Mouse (Mus musculus) gastrocnemius, postnatal 14 days (tissue): ENCODE measurements around the gene H2-Ob. TPM values are rescaled to one million over a fixed set of nuclear protein-coding genes. Genes with fewer than 3 reads are reported as not detected.
A peak's percentile ranks its signal among the peaks of the same experiment; 100 is the strongest.
"Not testable (repeated sequence)": the region's sequence is repeated elsewhere in the genome, so short reads cannot be mapped to it uniquely, and the experiment has no call there.

Experiments used
- DNase-seq: peaks from one replicate; pipeline ENCODE4 v3.0.0; 2021; ENCODE audit warnings: mixed read lengths
- intact Hi-C: fragments of 180-260 bp; cut with DNase I; formaldehyde crosslinking; loops from one replicate; pipeline ENCODE4 v1.15.1; 2025; ENCODE audit warnings: low total_unique reads
- total RNA-seq, 2 experiments: library from RNA; stranded (reverse); gene quantifications; 2 replicates each; pipeline ENCODE4 v1.2.3; 2021

H2-Ob gene
- total RNA-seq, 2 experiments from 2014 or later, result 0.13 TPM; not detected in 1

DNA sequence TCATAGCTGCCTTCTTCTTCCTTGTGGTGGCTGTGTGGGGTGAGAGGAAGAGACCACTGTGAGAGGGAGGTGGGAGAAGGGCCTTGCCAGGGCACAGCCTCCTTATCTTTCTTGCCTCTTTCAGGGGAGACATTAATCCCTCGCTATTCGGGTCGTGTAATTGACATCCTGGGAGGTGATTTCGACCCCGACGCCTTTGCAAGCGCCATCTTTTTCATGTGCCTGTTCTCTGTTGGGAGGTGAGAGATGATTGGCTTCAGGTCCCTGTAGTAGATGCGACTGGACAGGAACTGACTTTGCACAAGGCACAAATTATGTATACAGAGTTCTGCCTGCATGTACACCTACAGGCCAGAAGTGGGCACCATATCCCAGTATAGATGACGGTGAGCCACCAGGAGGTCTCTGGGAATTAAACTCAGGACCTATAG is 32.9 kb upstream of the H2-Ob start:
- DNase-seq, result no peak
- intact Hi-C loops, result no loop called here

DNA sequence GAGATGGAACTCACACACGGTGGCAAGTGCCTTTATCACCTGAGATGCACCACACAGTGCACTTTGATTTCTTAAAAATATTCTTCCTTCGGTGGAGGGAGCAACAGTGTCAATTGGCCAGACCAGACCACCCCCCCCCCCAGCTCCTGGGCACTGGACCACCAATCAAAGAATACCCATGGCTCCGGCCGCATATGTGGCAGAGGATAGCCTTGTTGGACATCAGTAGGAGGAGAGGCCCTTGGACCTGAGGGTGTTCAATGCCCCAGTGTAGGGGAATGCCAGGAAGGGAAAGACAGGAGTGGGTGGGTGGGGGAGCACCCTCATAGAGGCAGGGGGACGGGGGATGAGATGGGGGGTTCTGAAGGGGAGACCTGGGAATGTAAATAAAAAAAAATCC is 32.0 kb upstream of the H2-Ob start:
- no peak for DNase-seq
- intact Hi-C loops, result no loop called here

DNA sequence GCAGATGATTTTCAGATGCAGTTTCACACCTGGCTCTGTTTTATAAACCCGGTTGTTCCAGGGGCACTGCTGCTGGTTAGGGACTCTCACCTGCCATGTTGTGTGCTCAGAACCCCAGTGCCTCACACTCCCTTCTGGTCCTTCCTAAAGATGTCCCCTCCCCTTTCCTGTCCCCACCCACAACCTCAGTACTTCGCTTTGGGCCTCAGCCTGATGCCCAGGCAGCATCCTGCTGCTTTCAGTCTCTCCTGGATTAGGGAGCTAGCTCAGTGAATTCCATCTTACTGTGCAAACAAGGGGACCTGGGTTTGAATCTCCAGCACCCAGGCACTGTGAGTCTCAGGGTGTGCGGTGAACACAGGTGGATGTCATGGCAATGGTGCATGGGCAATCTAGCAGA is 31.2 kb upstream of the H2-Ob start:
- DNase-seq, result no peak
- intact Hi-C loops, result no loop called here

DNA sequence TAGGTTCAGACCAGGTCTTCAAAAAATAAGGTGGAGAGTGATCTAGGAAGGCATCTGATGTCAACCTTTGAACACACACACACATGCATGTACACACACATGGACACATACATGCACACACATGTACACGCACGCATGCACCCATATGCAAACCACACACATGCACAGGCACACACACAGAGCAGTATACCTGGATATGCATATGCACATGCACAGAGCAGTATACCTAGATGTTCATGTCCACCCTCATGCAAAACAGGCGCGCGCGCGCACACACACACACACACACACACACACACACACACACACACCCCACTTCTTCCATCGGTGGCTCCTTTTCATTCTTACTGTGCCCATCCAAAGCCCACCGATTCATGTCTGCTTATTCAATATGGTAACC is 30.8 kb upstream of the H2-Ob start:
- no peak for DNase-seq

GRCm38 (mm10) chr17:34208421-34208820 is 30.3 kb upstream of the H2-Ob start:
- intact Hi-C loops, result no loop called here
- DNase-seq, result no peak

More for the DNA sequence above, 30.8 kb upstream of the H2-Ob start:
- intact Hi-C loops, result no loop called here

GRCm38 (mm10) chr17:34209680-34210079 is 29.0 kb upstream of the H2-Ob start:
- intact Hi-C loops, result no loop called here
- no peak for DNase-seq

DNA sequence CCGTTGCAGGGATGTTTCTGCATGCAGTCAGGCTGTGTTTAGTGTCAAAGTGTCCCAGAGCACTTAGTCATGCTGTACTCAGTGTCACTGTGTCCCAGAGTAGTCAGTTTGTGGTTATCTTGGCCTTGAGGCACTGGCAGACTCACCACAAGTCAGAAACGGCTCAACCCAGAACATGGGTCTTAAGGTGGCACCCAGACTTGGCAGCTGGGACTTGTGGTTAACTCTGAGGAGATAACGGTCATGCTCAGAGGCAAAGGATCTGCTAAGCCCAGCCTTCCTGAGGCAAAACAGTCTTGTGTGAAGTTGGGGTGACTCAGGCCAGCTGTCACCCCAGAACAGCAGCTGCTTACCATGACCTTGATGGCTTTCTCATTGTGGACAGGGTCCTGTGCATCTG is 28.1 kb upstream of the H2-Ob start:
- DNase-seq, result no peak
- intact Hi-C loops, result no loop called here

GRCm38 (mm10) chr17:34211746-34212365 is 26.8 kb upstream of the H2-Ob start:
- no peak for DNase-seq
- intact Hi-C loops, result no loop called here

- intact Hi-C loops, result no loop called here
- DNase-seq, result no peak
Measured at GRCm38 (mm10) chr17:34213936-34214335, 24.8 kb upstream of the H2-Ob start.

- intact Hi-C loops, result no loop called here
Measured at GRCm38 (mm10) chr17:34215176-34215575, 23.5 kb upstream of the H2-Ob start.

DNA sequence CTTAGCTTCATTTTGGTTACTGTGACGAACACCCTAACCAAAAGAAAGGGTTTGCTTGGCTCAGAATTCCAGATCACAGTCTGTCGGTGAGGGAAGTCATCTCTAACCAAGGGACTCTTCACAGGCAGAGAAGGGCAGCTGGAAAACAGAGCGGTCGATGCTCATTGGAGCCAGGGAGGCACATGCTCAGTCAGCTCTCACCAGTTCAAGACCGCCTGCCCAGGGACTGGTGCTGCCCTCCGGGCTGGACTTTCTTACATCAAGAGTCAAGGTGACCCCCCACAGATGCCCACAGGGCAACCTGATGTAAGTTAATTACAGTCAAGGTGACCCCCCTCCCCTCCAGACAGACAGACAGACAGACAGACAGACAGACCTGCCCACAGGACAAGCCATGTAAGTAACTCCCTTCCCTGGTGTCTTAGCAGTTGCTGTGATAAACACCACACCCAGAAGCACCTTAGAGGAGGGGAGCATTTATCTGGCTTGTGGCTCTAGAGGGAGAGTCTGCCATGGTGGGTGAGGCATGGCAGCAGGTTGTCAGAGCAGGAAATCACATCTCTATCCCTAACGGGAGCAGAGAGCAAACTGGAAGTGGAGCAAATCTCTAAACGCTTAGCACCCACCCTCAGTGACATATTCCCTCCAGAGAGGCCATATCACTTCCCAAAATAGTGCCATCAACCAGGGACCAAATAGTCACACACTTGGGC is 21.3 kb upstream of the H2-Ob start:
- DNase-seq, result no peak
- intact Hi-C loops, result no loop called here

More at GRCm38 (mm10) chr17:34215176-34215575, 23.5 kb upstream of the H2-Ob start:
- DNase-seq, result no peak

DNA sequence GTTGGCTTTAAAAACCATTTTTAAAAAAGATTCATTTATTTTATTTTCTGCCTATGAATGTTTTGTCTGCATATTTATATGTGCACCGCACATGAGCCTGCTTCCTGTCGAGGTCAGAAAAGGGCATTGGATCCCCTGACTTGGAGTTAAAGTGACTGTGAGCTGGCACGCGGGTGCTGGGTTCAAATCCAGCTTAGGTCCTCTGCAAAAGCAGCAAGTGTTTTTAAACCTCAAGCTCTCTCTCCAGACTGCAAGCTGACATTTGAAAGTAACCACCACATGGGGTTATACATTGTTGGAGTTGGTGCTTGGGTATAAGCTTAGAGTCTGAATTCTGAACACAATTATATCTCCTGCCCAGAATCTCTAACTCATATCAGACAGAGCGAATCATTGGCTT is 20.7 kb upstream of the H2-Ob start:
- intact Hi-C loops, result no loop called here

DNA sequence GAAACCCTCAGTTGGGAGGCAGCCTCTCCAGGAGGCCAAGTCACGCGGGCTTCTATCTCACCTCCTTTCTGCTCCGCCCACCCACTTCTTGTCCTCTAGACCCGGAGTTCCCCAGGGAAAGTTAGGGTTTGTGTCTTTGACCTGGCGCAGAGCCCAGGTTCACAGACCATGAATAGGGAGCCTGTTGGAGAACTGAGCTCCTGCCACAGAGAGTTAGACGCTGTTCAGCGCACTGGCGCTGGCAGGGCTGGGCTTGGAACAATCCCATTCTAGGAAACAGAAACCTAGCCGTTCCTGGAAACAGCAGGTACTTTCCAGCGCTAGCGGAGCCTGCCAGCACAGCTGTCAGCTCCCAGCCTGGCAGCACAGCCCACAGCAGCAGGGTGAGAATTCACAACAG is 20.0 kb upstream of the H2-Ob start:
- intact Hi-C loops, result no loop called here
- peak; percentile 72 for DNase-seq

More for the DNA sequence above, 20.7 kb upstream of the H2-Ob start:
- DNase-seq, result no peak

GRCm38 (mm10) chr17:34219096-34219495 is 19.6 kb upstream of the H2-Ob start:
- intact Hi-C loops, result not testable (repeated sequence)
- DNase-seq, result peak; percentile 52

- DNase-seq, intact Hi-C loops: not testable (repeated sequence)
Measured at GRCm38 (mm10) chr17:34219801-34220200, 18.9 kb upstream of the H2-Ob start.

- intact Hi-C loops, DNase-seq: not testable (repeated sequence)
Measured at GRCm38 (mm10) chr17:34220401-34220800, 18.3 kb upstream of the H2-Ob start.

GRCm38 (mm10) chr17:34224816-34225215 is 13.9 kb upstream of the H2-Ob start:
- intact Hi-C loops, result no loop called here
- DNase-seq, result no peak

GRCm38 (mm10) chr17:34225426-34225825 is 13.3 kb upstream of the H2-Ob start:
- no peak for DNase-seq

GRCm38 (mm10) chr17:34225911-34226310 is 12.8 kb upstream of the H2-Ob start:
- intact Hi-C loops, DNase-seq: not testable (repeated sequence)

More at GRCm38 (mm10) chr17:34225426-34225825, 13.3 kb upstream of the H2-Ob start:
- intact Hi-C loops, result no loop called here

DNA sequence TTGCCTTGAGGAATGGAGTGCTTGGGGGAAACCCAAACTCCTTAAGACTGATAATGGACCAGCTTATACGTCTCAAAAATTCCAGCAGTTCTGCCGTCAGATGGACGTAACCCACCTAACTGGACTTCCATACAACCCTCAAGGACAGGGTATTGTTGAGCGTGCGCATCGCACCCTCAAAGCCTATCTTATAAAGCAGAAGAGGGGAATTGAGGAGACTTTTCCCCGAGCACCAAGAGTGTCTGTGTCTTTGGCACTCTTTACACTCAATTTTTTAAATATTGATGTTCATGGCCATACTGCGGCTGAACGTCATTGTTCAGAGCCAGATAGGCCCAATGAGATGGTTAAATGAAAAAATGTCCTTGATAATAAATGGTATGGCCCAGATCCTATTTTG is 7.7 kb upstream of the H2-Ob start:
- intact Hi-C loops, DNase-seq: not testable (repeated sequence)

- DNase-seq, intact Hi-C loops: not testable (repeated sequence)
Measured at GRCm38 (mm10) chr17:34232021-34232420, 6.7 kb upstream of the H2-Ob start.
